Mouse (Mus musculus): ENCODE measurements around the gene Fgfr2. TPM values are rescaled to one million over a fixed set of nuclear protein-coding genes. Genes with fewer than 3 reads are reported as not detected.
"Not testable (repeated sequence)": the region's sequence is repeated elsewhere in the genome, so short reads cannot be mapped to it uniquely, and the experiment has no call there.

Fgfr2 gene
- polyA plus RNA-seq, 1 experiment from 2014 or later: 169 TPM

- Histone ChIP-seq H3K27me3 (ENCODE audit: control insufficient read depth, insufficient read depth, low read length) (no peaks in the 10 kb centered on the region), H3K4me1 (ENCODE audit: control insufficient read depth, insufficient read depth, low read length) (0 out of 2 replicates have a peak, but pooled peaks cover 5% of the 10 kb centered on the region), H3K4me2 (replicated peaks; ENCODE audit: low read depth, low read length) (peak overlapping the region; percentile 76), H3K4me3 (ENCODE audit: low read depth, low read length) (peak overlapping the region; percentile 83), H3K27ac (ENCODE audit: low read length) (peak overlapping the region; percentile 98), H3K36me3 (ENCODE audit: control insufficient read depth, insufficient read depth, low read length) (peaks cover under 1% of the 10 kb centered on the region; the same call in 1 of the 2 replicates), H3K9me3 (ENCODE audit: control insufficient read depth, low read depth, low read length) (no peaks in the 10 kb centered on the region), H3K9ac (replicated peaks; ENCODE audit: low read depth, low read length) (peak overlapping the region; percentile 87)
- peak; percentile 98 for ATAC-seq (ENCODE audit: insufficient number of reproducible peaks, insufficient read depth, low FRiP score, low read depth)
- WGBS: under 1% methylated on average over 89 of the region's 90 CpGs
Measured at GRCm38 (mm10) chr7:130519096-130520048, 2603.8 kb downstream of the Fgfr2 start.

- Histone ChIP-seq H3K4me3 (ENCODE audit: low read depth, low read length) (peak overlapping the region; percentile 83), H3K4me2 (replicated peaks; ENCODE audit: low read depth, low read length) (peak overlapping the region; percentile 76), H3K27me3 (ENCODE audit: control insufficient read depth, insufficient read depth, low read length) (no peaks in the 10 kb centered on the region), H3K36me3 (ENCODE audit: control insufficient read depth, insufficient read depth, low read length) (peaks cover 7% of the 10 kb centered on the region), H3K9me3 (ENCODE audit: control insufficient read depth, low read depth, low read length) (no peaks in the 10 kb centered on the region), H3K4me1 (ENCODE audit: control insufficient read depth, insufficient read depth, low read length) (0 out of 2 replicates have a peak, but pooled peaks cover 5% of the 10 kb centered on the region), H3K9ac (replicated peaks; ENCODE audit: low read depth, low read length) (peak overlapping the region; percentile 87), H3K27ac (ENCODE audit: low read length) (peak overlapping the region; percentile 98)
- 27% methylated on average over 26 of the region's 26 CpGs for WGBS
- no peak for ATAC-seq (ENCODE audit: insufficient number of reproducible peaks, insufficient read depth, low FRiP score, low read depth)
Measured at GRCm38 (mm10) chr7:130518213-130519095, 2604.7 kb downstream of the Fgfr2 start.

- H3K4me1 ChIP-seq (ENCODE audit: control insufficient read depth, insufficient read depth, low read length): no peaks in the 10 kb centered on the region
- no peak overlapping the region for H3K4me2 ChIP-seq (replicated peaks; ENCODE audit: low read depth, low read length)
- H3K9me3 ChIP-seq (ENCODE audit: control insufficient read depth, low read depth, low read length): no peaks in the 10 kb centered on the region
- no peak overlapping the region for H3K4me3 ChIP-seq (ENCODE audit: low read depth, low read length)
- H3K9ac ChIP-seq (replicated peaks; ENCODE audit: low read depth, low read length): no peak overlapping the region
- ATAC-seq (ENCODE audit: insufficient number of reproducible peaks, insufficient read depth, low FRiP score, low read depth): no peak
- WGBS: 91% methylated on average over 5 of the region's 5 CpGs
- peaks cover 40% of the 10 kb centered on the region for H3K36me3 ChIP-seq (ENCODE audit: control insufficient read depth, insufficient read depth, low read length)
- H3K27me3 ChIP-seq (ENCODE audit: control insufficient read depth, insufficient read depth, low read length): no peaks in the 10 kb centered on the region
- no peak overlapping the region for H3K27ac ChIP-seq (ENCODE audit: low read length)
Measured at GRCm38 (mm10) chr7:130510243-130510642, 2612.9 kb downstream of the Fgfr2 start.

- peaks cover 29% of the 10 kb centered on the region for H3K36me3 ChIP-seq (ENCODE audit: control insufficient read depth, insufficient read depth, low read length)
- no peaks in the 10 kb centered on the region for H3K27me3 ChIP-seq (ENCODE audit: control insufficient read depth, insufficient read depth, low read length)
- no peaks in the 10 kb centered on the region for H3K9me3 ChIP-seq (ENCODE audit: control insufficient read depth, low read depth, low read length)
- no peak overlapping the region for H3K27ac ChIP-seq (ENCODE audit: low read length)
- no peak for ATAC-seq (ENCODE audit: insufficient number of reproducible peaks, insufficient read depth, low FRiP score, low read depth)
- H3K9ac ChIP-seq (replicated peaks; ENCODE audit: low read depth, low read length): no peak overlapping the region
- H3K4me1 ChIP-seq (ENCODE audit: control insufficient read depth, insufficient read depth, low read length): no peaks in the 10 kb centered on the region
- WGBS: 96% methylated on average over 5 of the region's 5 CpGs
- no peak overlapping the region for H3K4me2 ChIP-seq (replicated peaks; ENCODE audit: low read depth, low read length)
- no peak overlapping the region for H3K4me3 ChIP-seq (ENCODE audit: low read depth, low read length)
Measured at GRCm38 (mm10) chr7:130503006-130503405, 2620.1 kb downstream of the Fgfr2 start.

GRCm38 (mm10) chr7:130501499-130501898 is 2621.7 kb downstream of the Fgfr2 start:
- ATAC-seq (ENCODE audit: insufficient number of reproducible peaks, insufficient read depth, low FRiP score, low read depth): no peak
- 78% methylated on average over 1 of the region's 1 CpGs for WGBS
- H3K4me1 ChIP-seq (ENCODE audit: control insufficient read depth, insufficient read depth, low read length): no peaks in the 10 kb centered on the region
- H3K4me2 ChIP-seq (replicated peaks; ENCODE audit: low read depth, low read length): no peak overlapping the region
- no peaks in the 10 kb centered on the region for H3K9me3 ChIP-seq (ENCODE audit: control insufficient read depth, low read depth, low read length)
- no peak overlapping the region for H3K4me3 ChIP-seq (ENCODE audit: low read depth, low read length)
- peaks cover 23% of the 10 kb centered on the region for H3K36me3 ChIP-seq (ENCODE audit: control insufficient read depth, insufficient read depth, low read length)
- H3K9ac ChIP-seq (replicated peaks; ENCODE audit: low read depth, low read length): no peak overlapping the region
- H3K27me3 ChIP-seq (ENCODE audit: control insufficient read depth, insufficient read depth, low read length): no peaks in the 10 kb centered on the region
- no peak overlapping the region for H3K27ac ChIP-seq (ENCODE audit: low read length)

GRCm38 (mm10) chr7:130493346-130493745 is 2629.8 kb downstream of the Fgfr2 start:
- WGBS: 83% methylated on average over 3 of the region's 3 CpGs

GRCm38 (mm10) chr7:130492026-130492425 is 2631.1 kb downstream of the Fgfr2 start:
- Histone ChIP-seq H3K4me3 (ENCODE audit: low read depth, low read length) (no peak overlapping the region), H3K4me1 (ENCODE audit: control insufficient read depth, insufficient read depth, low read length) (no peaks in the 10 kb centered on the region), H3K27me3 (ENCODE audit: control insufficient read depth, insufficient read depth, low read length) (no peaks in the 10 kb centered on the region), H3K9me3 (ENCODE audit: control insufficient read depth, low read depth, low read length) (no peaks in the 10 kb centered on the region; the same call in 1 of the 2 replicates), H3K36me3 (ENCODE audit: control insufficient read depth, insufficient read depth, low read length) (no peaks in the 10 kb centered on the region), H3K27ac (ENCODE audit: low read length) (no peak overlapping the region), H3K9ac (replicated peaks; ENCODE audit: low read depth, low read length) (no peak overlapping the region), H3K4me2 (replicated peaks; ENCODE audit: low read depth, low read length) (no peak overlapping the region)
- ATAC-seq (ENCODE audit: insufficient number of reproducible peaks, insufficient read depth, low FRiP score, low read depth): no peak

More at GRCm38 (mm10) chr7:130493346-130493745, 2629.8 kb downstream of the Fgfr2 start:
- Histone ChIP-seq H3K9ac (replicated peaks; ENCODE audit: low read depth, low read length) (no peak overlapping the region), H3K27me3 (ENCODE audit: control insufficient read depth, insufficient read depth, low read length) (no peaks in the 10 kb centered on the region), H3K4me3 (ENCODE audit: low read depth, low read length) (no peak overlapping the region), H3K4me2 (replicated peaks; ENCODE audit: low read depth, low read length) (no peak overlapping the region), H3K36me3 (ENCODE audit: control insufficient read depth, insufficient read depth, low read length) (peaks cover 3% of the 10 kb centered on the region; the same call in 1 of the 2 replicates), H3K9me3 (ENCODE audit: control insufficient read depth, low read depth, low read length) (no peaks in the 10 kb centered on the region), H3K4me1 (ENCODE audit: control insufficient read depth, insufficient read depth, low read length) (no peaks in the 10 kb centered on the region), H3K27ac (ENCODE audit: low read length) (no peak overlapping the region)
- ATAC-seq (ENCODE audit: insufficient number of reproducible peaks, insufficient read depth, low FRiP score, low read depth): no peak

- not testable (repeated sequence) for H3K27ac ChIP-seq (ENCODE audit: low read length); H3K4me3 ChIP-seq (ENCODE audit: low read depth, low read length); H3K9me3 ChIP-seq (ENCODE audit: control insufficient read depth, low read depth, low read length); H3K4me1 ChIP-seq (ENCODE audit: control insufficient read depth, insufficient read depth, low read length); H3K9ac ChIP-seq (replicated peaks; ENCODE audit: low read depth, low read length); H3K4me2 ChIP-seq (replicated peaks; ENCODE audit: low read depth, low read length); ATAC-seq (ENCODE audit: insufficient number of reproducible peaks, insufficient read depth, low FRiP score, low read depth); H3K27me3 ChIP-seq (ENCODE audit: control insufficient read depth, insufficient read depth, low read length)
- WGBS: 91% methylated on average over 3 of the region's 3 CpGs
- H3K36me3 ChIP-seq (ENCODE audit: control insufficient read depth, insufficient read depth, low read length): peaks cover 12% of the 10 kb centered on the region
Measured at GRCm38 (mm10) chr7:130479003-130479402, 2644.1 kb downstream of the Fgfr2 start.

Data from stomach, embryonic 14.5 days (tissue).